Mouse (Mus musculus): ENCODE results near the gene Aspm.

Aspm gene

DNA sequence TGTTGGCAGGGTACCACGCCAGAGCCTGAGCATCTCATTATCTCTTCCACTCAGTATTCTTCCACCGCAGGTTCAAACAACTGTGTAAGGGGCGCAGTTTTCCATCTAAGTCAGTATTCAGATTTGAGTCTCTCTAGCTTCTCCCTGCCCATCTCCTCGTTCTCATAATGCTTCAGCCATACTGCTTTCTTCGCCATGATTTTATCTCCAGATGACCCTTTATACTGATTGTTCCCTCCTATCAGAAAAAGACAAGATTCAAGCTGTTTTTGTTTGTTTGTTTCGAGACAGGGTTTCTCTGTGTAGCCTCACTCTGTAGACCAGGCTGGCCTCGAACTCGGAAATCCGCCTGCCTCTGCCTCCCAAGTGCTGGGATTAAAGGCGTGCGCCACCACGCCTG lies 60.0 kb downstream of the Aspm start:
- DNase-seq, result no peak

Data from lung, postnatal 4 days (tissue).